Mouse (Mus musculus): Measurements from ENCODE around the gene Nt5c2. TPM values are rescaled to one million over a fixed set of nuclear protein-coding genes. Genes with fewer than 3 reads are reported as not detected.
"Not testable (repeated sequence)": the region's sequence is repeated elsewhere in the genome, so short reads cannot be mapped to it uniquely, and the experiment has no call there.

Gene Nt5c2
- polyA plus RNA-seq, 1 experiment from 2014 or later, result 69.6 TPM

- H3K9me3 ChIP-seq; H3K4me3 ChIP-seq; DNase-seq (ENCODE audit: low spot score); H3K27ac ChIP-seq; H3K36me3 ChIP-seq; H3K27me3 ChIP-seq (ENCODE audit: insufficient read depth, poor library complexity, severe bottlenecking): not testable (repeated sequence)
- 74% methylated on average over 4 of the region's 4 CpGs for WGBS
- H3K4me1 ChIP-seq (replicated peaks), result peaks cover 25% of the 10 kb centered on the region
These were observed 22.6 kb downstream of the Nt5c2 start for GRCm38 (mm10) chr19:46992329-46992728.

DNA sequence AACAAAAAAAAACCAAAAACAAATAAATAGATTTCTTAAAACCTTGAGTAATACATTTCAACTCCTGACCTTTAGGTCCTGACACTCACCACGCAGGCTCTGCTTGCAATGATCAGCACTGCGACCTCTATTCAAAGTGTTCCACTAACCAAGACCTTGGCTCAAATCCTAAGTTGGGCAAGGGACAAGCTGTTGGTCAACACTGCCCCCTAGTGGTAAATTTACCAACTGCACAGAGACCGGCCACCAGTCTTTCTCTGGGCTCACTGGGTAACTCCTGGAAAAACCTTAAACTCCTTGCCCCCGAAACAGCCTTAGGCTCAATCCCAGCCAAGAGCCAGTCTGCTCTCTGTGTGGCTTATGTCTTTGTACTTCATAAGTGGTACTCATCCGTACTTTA is 23.8 kb downstream of the Nt5c2 start:
- DNase-seq (ENCODE audit: low spot score), result peak; percentile 81
- Histone ChIP-seq H3K4me1 (replicated peaks) (peaks cover 29% of the 10 kb centered on the region), H3K9me3 (no peaks in the 10 kb centered on the region), H3K4me3 (no peak overlapping the region), H3K36me3 (no peaks in the 10 kb centered on the region), H3K27me3 (ENCODE audit: insufficient read depth, poor library complexity, severe bottlenecking) (no peaks in the 10 kb centered on the region), H3K27ac (no peak overlapping the region)
- WGBS, result 19% methylated on average over 5 of the region's 5 CpGs

GRCm38 (mm10) chr19:46990625-46991024 is 24.3 kb downstream of the Nt5c2 start:
- H3K9me3 ChIP-seq; DNase-seq (ENCODE audit: low spot score); H3K27me3 ChIP-seq (ENCODE audit: insufficient read depth, poor library complexity, severe bottlenecking); H3K27ac ChIP-seq; H3K4me3 ChIP-seq; H3K36me3 ChIP-seq: not testable (repeated sequence)
- peaks cover 29% of the 10 kb centered on the region for H3K4me1 ChIP-seq (replicated peaks)
- 84% methylated on average over 8 of the region's 8 CpGs for WGBS

GRCm38 (mm10) chr19:46990153-46990518 is 24.8 kb downstream of the Nt5c2 start:
- H3K27ac ChIP-seq, result no peak overlapping the region
- 95% methylated on average over 3 of the region's 3 CpGs for WGBS
- H3K9me3 ChIP-seq, result no peaks in the 10 kb centered on the region
- peaks cover 29% of the 10 kb centered on the region for H3K4me1 ChIP-seq (replicated peaks)
- H3K4me3 ChIP-seq, result no peak overlapping the region
- no peaks in the 10 kb centered on the region for H3K27me3 ChIP-seq (ENCODE audit: insufficient read depth, poor library complexity, severe bottlenecking)
- no peak for DNase-seq (ENCODE audit: low spot score)
- no peaks in the 10 kb centered on the region for H3K36me3 ChIP-seq

- Histone ChIP-seq H3K36me3 (no peaks in the 10 kb centered on the region), H3K4me1 (replicated peaks) (peaks cover 29% of the 10 kb centered on the region), H3K27ac (no peak overlapping the region), H3K4me3 (no peak overlapping the region), H3K27me3 (ENCODE audit: insufficient read depth, poor library complexity, severe bottlenecking) (no peaks in the 10 kb centered on the region), H3K9me3 (no peaks in the 10 kb centered on the region)
- DNase-seq (ENCODE audit: low spot score), result no peak
- 87% methylated on average over 20 of the region's 20 CpGs for WGBS
These were observed 25.3 kb downstream of the Nt5c2 start for GRCm38 (mm10) chr19:46989479-46990152.

DNA sequence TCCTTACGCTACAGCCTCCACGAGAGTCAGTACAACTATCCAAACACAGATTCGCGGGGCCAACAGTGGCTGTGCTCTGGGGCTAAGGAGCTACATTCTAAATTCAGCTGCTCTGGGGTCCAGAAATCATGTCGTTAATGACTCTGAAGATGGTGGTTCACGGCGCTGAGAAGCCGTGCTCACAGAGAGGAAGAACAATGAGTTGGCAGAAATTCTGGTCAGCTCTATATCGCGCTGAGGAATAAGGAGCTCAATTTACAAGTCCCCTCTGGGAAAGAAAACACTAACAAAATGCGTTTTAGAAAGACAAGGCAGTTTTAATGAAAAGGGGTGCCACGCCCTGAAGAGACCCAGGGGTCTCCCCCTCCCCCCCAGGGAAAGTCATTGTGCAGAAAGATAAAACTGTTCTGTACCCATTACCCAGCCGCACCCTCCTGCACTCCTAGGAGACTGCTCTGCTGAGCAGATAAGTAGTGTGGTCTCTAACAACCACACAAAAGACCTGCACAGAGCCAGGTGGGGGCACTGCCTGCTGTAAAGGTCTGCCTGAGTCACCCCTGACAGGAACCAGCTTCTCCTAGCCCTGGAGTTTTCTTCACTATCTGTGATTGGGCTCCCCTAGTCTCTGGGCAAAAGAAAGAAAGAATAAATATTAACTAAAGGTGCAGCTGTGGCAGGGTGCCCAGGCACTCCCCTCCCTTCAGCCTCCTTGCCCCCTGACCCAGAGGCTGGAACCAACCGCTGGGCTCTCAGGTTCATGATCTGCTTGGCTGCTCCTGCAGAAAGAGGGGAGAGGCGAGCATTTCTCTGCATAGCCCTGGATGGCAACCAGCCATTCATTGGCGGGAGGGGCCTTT is 26.5 kb downstream of the Nt5c2 start:
- Histone ChIP-seq H3K27me3 (ENCODE audit: insufficient read depth, poor library complexity, severe bottlenecking) (no peaks in the 10 kb centered on the region), H3K36me3 (no peaks in the 10 kb centered on the region), H3K4me3 (no peak overlapping the region), H3K27ac (peak overlapping the region; percentile 74), H3K4me1 (replicated peaks) (peaks cover 37% of the 10 kb centered on the region), H3K9me3 (no peaks in the 10 kb centered on the region)
- DNase-seq (ENCODE audit: low spot score), result no peak
- WGBS, result 54% methylated on average over 16 of the region's 16 CpGs

GRCm38 (mm10) chr19:46987646-46988045 is 27.3 kb downstream of the Nt5c2 start:
- H3K36me3 ChIP-seq, result no peaks in the 10 kb centered on the region
- no peaks in the 10 kb centered on the region for H3K27me3 ChIP-seq (ENCODE audit: insufficient read depth, poor library complexity, severe bottlenecking)
- peak overlapping the region; percentile 50; the same call in 1 of the 2 replicates for H3K27ac ChIP-seq
- no peaks in the 10 kb centered on the region for H3K9me3 ChIP-seq
- 85% methylated on average over 6 of the region's 6 CpGs for WGBS
- DNase-seq (ENCODE audit: low spot score), result no peak
- H3K4me3 ChIP-seq, result no peak overlapping the region
- H3K4me1 ChIP-seq (replicated peaks), result peaks cover 40% of the 10 kb centered on the region

DNA sequence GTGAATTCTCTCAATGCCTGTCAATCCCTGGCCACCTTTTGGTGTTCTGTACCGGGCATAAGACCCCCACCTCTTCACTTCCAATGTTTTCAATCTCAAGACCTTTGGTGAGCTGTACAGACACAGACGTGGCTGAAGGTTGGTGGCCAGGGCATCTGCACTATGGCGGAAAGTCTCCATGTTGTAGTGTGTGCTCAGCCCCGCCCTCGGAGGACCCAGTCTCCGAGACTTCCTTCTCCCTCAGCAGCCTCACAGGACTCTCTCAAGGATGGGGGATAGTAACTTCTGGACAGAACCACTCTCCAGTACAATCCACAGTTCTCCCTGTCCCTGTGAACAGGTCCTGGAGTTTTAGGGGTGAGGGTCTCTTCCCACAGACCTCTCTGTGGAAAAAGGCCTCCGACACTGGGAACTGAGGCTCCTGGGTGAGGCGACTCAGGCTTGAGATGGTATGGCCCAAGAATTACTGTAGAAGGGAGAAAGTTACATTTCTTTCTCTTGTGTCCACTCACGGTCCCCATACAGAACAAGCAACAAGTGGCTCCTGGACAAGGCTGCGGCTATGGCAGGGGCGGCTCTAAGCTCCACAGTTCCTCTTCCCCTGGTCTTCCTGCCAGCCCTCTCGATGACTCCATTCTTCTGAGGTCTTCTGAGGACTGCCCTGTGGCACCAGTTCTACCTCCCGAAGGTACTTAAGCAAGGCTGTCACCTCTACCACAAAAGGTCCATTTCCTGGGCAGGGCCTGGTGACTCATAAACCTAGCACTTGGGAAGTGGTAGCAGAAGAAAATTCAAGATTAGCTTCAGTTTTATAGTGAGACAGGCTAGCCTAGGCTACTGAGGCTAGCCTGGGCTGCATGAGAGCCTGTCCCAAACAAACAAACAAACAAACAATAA is 30.0 kb downstream of the Nt5c2 start:
- 86% methylated on average over 13 of the region's 13 CpGs for WGBS
- Histone ChIP-seq H3K27ac (no peak overlapping the region; the same call in 1 of the 2 replicates), H3K4me3 (no peak overlapping the region)

DNA sequence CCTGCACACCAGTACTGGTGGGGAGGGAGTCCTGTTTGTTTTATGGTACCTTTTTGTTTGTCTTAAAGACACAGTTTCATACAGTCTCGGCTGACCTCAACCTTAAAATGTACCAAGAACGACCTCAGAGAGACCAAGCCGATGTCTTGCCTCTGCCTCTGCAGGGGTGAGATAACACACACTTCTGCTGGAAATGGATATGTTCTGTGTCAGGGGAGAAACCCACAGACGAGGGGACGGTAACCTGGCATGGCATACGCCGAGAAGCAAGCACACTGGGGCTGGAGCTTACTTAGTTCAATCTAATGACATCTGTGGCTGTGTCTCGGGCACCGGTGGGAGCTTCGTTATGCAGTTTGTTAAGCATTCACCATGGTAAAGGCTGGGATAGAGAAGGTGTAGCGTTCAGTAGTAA is 31.0 kb downstream of the Nt5c2 start:
- H3K36me3 ChIP-seq, result no peaks in the 10 kb centered on the region
- H3K4me1 ChIP-seq (replicated peaks), result peaks cover 38% of the 10 kb centered on the region
- H3K4me3 ChIP-seq, result no peak overlapping the region
- DNase-seq (ENCODE audit: low spot score), result no peak
- no peaks in the 10 kb centered on the region for H3K9me3 ChIP-seq
- H3K27ac ChIP-seq, result peak overlapping the region; percentile 50
- H3K27me3 ChIP-seq (ENCODE audit: insufficient read depth, poor library complexity, severe bottlenecking), result no peaks in the 10 kb centered on the region
- 68% methylated on average over 11 of the region's 11 CpGs for WGBS

More for the DNA sequence above, 30.0 kb downstream of the Nt5c2 start:
- Histone ChIP-seq H3K4me1 (replicated peaks) (peaks cover 47% of the 10 kb centered on the region), H3K9me3 (no peaks in the 10 kb centered on the region), H3K36me3 (no peaks in the 10 kb centered on the region), H3K27me3 (ENCODE audit: insufficient read depth, poor library complexity, severe bottlenecking) (no peaks in the 10 kb centered on the region)
- DNase-seq (ENCODE audit: low spot score), result no peak

- WGBS, result 55% methylated on average over 14 of the region's 14 CpGs
- no peak for DNase-seq (ENCODE audit: low spot score)
- Histone ChIP-seq H3K9me3 (no peaks in the 10 kb centered on the region), H3K36me3 (no peaks in the 10 kb centered on the region), H3K27ac (peak overlapping the region; percentile 53; the same call in 1 of the 2 replicates), H3K27me3 (ENCODE audit: insufficient read depth, poor library complexity, severe bottlenecking) (no peaks in the 10 kb centered on the region), H3K4me3 (no peak overlapping the region), H3K4me1 (replicated peaks) (peaks cover 33% of the 10 kb centered on the region)
These were observed 31.5 kb downstream of the Nt5c2 start for GRCm38 (mm10) chr19:46983352-46983965.

DNA sequence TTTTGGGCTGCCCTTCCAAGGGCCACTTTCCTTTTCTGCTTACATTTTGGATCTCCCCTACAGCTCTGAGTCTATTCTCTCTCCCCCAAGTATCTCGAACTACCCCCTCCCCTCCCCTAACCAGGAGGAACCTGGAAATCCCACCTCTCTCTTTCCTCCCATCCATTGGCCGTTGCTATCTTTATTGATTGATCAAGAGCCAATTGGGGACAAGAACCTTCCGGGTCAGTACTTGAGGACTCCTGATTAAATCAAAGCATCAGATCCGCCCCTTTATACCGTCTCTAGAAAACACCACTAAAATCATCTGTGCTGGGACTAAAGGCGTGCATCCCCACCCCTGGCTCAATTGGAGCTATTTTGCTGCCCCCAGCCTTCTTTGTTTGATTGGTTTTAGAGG is 33.5 kb downstream of the Nt5c2 start:
- Histone ChIP-seq H3K27me3 (ENCODE audit: insufficient read depth, poor library complexity, severe bottlenecking) (no peaks in the 10 kb centered on the region), H3K4me1 (replicated peaks) (peaks cover 22% of the 10 kb centered on the region), H3K36me3 (no peaks in the 10 kb centered on the region), H3K4me3 (no peak overlapping the region), H3K9me3 (no peaks in the 10 kb centered on the region), H3K27ac (no peak overlapping the region)
- 34% methylated on average over 6 of the region's 6 CpGs for WGBS
- no peak for DNase-seq (ENCODE audit: low spot score)

DNA sequence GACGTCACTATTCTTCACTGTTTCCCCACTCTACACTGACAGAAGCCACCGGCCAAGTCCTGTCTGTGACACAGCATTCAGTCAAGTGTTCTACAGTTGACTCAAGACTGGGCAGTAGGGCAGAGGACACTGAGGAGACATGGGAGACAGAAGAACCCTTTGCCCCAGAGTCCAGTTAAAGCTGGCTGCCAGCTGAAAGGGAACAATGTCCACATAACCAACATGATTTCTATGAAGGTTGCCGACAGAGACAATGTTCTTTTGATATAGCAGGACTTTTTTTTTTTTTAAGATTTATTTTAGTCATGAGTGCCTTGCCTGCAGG is 35.2 kb downstream of the Nt5c2 start:
- no peak overlapping the region for H3K27ac ChIP-seq
- peaks cover 22% of the 10 kb centered on the region for H3K4me1 ChIP-seq (replicated peaks)
- 82% methylated on average over 3 of the region's 3 CpGs for WGBS
- DNase-seq (ENCODE audit: low spot score), result no peak
- H3K9me3 ChIP-seq, result no peaks in the 10 kb centered on the region
- H3K36me3 ChIP-seq, result no peaks in the 10 kb centered on the region
- no peaks in the 10 kb centered on the region for H3K27me3 ChIP-seq (ENCODE audit: insufficient read depth, poor library complexity, severe bottlenecking)
- H3K4me3 ChIP-seq, result no peak overlapping the region
